Mouse (Mus musculus): ENCODE results near the gene Htra2. TPM values are rescaled to one million over a fixed set of nuclear protein-coding genes. Genes with fewer than 3 reads are reported as not detected.

Htra2 gene
- polyA plus RNA-seq, 1 experiment from 2014 or later = 71.2 TPM

- Histone ChIP-seq H3K9me3 (replicated peaks) (no peaks in the 10 kb centered on the region), H3K9ac (no peak overlapping the region), H3K4me1 (replicated peaks) (peaks cover 12% of the 10 kb centered on the region), H3K4me2 (no peak overlapping the region), H3K36me3 (no peaks in the 10 kb centered on the region), H3K27me3 (no peaks in the 10 kb centered on the region), H3K27ac (no peak overlapping the region), H3K4me3 (no peak overlapping the region)
- no peak for ATAC-seq (replicated peaks; ENCODE audit: insufficient number of reproducible peaks, insufficient read depth, low FRiP score, low read depth)
- WGBS = 85% methylated on average over 1 of the region's 1 CpGs
Observed at GRCm38 (mm10) chr6:83003082-83003481, 52.0 kb downstream of the Htra2 start.

MicroRNAs encoded within 50 kb of the gene (microRNA counts, 519-probe panel; counts per million panel counts)
- microRNA mmu-miR-3470a+mmu-miR-3470b = 1,589 counts per million, percentile 9 among the panel's probes with 10 or more counts

Small RNAs within 50 kb of the gene (microRNA-seq; reads per million reads assigned to microRNA genes)
- not detected for gene Mir3470a
- gene Mir7040 = 0.84 reads per million

Other genes with a start within 250 kb of the Htra2 start
- 0.37 and 1.1 TPM in 2 replicates for gene Sema4f, start 115.5 kb downstream of the Htra2 start, polyA plus RNA-seq (2015; fragmentation: Nextera tagmentation; extraction: Ambion mirVana)
- 0.57 and 1.0 TPM in 2 replicates for gene M1ap, start 108.4 kb downstream of the Htra2 start, polyA plus RNA-seq (2015; fragmentation: Nextera tagmentation; extraction: Ambion mirVana)
- gene Dok1, start 21.8 kb downstream of the Htra2 start, polyA plus RNA-seq (2015; fragmentation: Nextera tagmentation; extraction: Ambion mirVana) = 7.1 and 10.8 TPM in 2 replicates
- gene Loxl3, start 21.1 kb downstream of the Htra2 start, polyA plus RNA-seq (2015; fragmentation: Nextera tagmentation; extraction: Ambion mirVana) = 7.5 and 11.9 TPM in 2 replicates
- 110 and 136 TPM in 2 replicates for gene Aup1, start 752 bp downstream of the Htra2 start, polyA plus RNA-seq (2015; fragmentation: Nextera tagmentation; extraction: Ambion mirVana)
- 0.28 and 1.1 TPM in 2 replicates for gene Dqx1, start 2.6 kb upstream of the Htra2 start, polyA plus RNA-seq (2015; fragmentation: Nextera tagmentation; extraction: Ambion mirVana)
- gene Tlx2, start 15.0 kb upstream of the Htra2 start, polyA plus RNA-seq (2015; fragmentation: Nextera tagmentation; extraction: Ambion mirVana) = 0.37 and 1.5 TPM in 2 replicates
- gene Pcgf1, start 22.6 kb upstream of the Htra2 start, polyA plus RNA-seq (2015; fragmentation: Nextera tagmentation; extraction: Ambion mirVana) = 13.8 and 18.6 TPM in 2 replicates
- 0.42 and 0.48 TPM in 2 replicates for gene Lbx2, start 31.1 kb upstream of the Htra2 start, polyA plus RNA-seq (2015; fragmentation: Nextera tagmentation; extraction: Ambion mirVana)
- gene Ccdc142, start 46.3 kb upstream of the Htra2 start, polyA plus RNA-seq (2015; fragmentation: Nextera tagmentation; extraction: Ambion mirVana) = 2.3 and 2.4 TPM in 2 replicates
- gene Gm42688, start 46.3 kb upstream of the Htra2 start, polyA plus RNA-seq (2015; fragmentation: Nextera tagmentation; extraction: Ambion mirVana) = 1.9 and 2.6 TPM in 2 replicates
- gene Mrpl53, start 53.8 kb upstream of the Htra2 start, polyA plus RNA-seq (2015; fragmentation: Nextera tagmentation; extraction: Ambion mirVana) = 136 and 164 TPM in 2 replicates
- gene Mogs, start 60.2 kb upstream of the Htra2 start, polyA plus RNA-seq (2015; fragmentation: Nextera tagmentation; extraction: Ambion mirVana) = 17.6 and 27.8 TPM in 2 replicates
- 81.9 and 99.5 TPM in 2 replicates for gene Wbp1, start 66.3 kb upstream of the Htra2 start, polyA plus RNA-seq (2015; fragmentation: Nextera tagmentation; extraction: Ambion mirVana)
- gene Ino80b, start 70.2 kb upstream of the Htra2 start, polyA plus RNA-seq (2015; fragmentation: Nextera tagmentation; extraction: Ambion mirVana) = 7.4 and 9.2 TPM in 2 replicates
- gene Rtkn, start 80.2 kb upstream of the Htra2 start, polyA plus RNA-seq (2015; fragmentation: Nextera tagmentation; extraction: Ambion mirVana) = 19.3 and 26.2 TPM in 2 replicates
- gene Wdr54, start 101.1 kb upstream of the Htra2 start, polyA plus RNA-seq (2015; fragmentation: Nextera tagmentation; extraction: Ambion mirVana) = 3.4 and 4.3 TPM in 2 replicates
- gene 1700003E16Rik, start 101.1 kb upstream of the Htra2 start, polyA plus RNA-seq (2015; fragmentation: Nextera tagmentation; extraction: Ambion mirVana) = 0.91 and 1.6 TPM in 2 replicates
- gene Dctn1, start 110.6 kb upstream of the Htra2 start, polyA plus RNA-seq (2015; fragmentation: Nextera tagmentation; extraction: Ambion mirVana) = 60.3 and 82.8 TPM in 2 replicates
- gene Slc4a5, start 164.6 kb upstream of the Htra2 start, polyA plus RNA-seq (2015; fragmentation: Nextera tagmentation; extraction: Ambion mirVana) = 0.22 and 0.28 TPM in 2 replicates

Data from heart, embryonic 15.5 days (tissue).